8 mouse cellular contexts compared by ENCODE assay signal in genomic region chr19:3389089-3389488, GRCm38 (mm10). TPM values are rescaled to one million over a fixed set of nuclear protein-coding genes. Genes with fewer than 3 reads are reported as not detected.
DNase-seq lines count a peak whose midpoint lies in the region; ATAC-seq lines count a peak whose summit lies in the region.

No protein-coding gene starts in this region.

- peak; percentile 93 for DNase-seq in Muller cell, postnatal 12 days (ENCODE audit: inconsistent ontology term)
- peak; percentile 88 to 92 for DNase-seq in cerebellum, postnatal 14 days
- DNase-seq in frontal cortex, postnatal 14 days (ENCODE audit: low spot score in 2 of 2): peak; percentile 72 to 85
- peak; percentile 85 to 86 for DNase-seq in layer of hippocampus, postnatal 36 days
- peak; percentile 92 for DNase-seq in lung, postnatal 25 days (ENCODE audit: low spot score)
- peak; percentile 90 for DNase-seq in retina, postnatal 1 day
- peak; percentile 97 for DNase-seq in thymus, postnatal 4 days

- H3K27me3 ChIP-seq in hindbrain, embryonic 13.5 days: 0 out of 2 replicates have a peak, but pooled peaks cover 22% of the 10 kb centered on the region

- ATAC-seq in hindbrain, embryonic 13.5 days (ENCODE audit: low FRiP score): peak; percentile 92

- H3K4me2 ChIP-seq in hindbrain, embryonic 13.5 days: peak overlapping the region; percentile 78

- H3K27ac ChIP-seq in hindbrain, embryonic 13.5 days: peak overlapping the region; percentile 30; the same call in 1 of the 2 replicates

- H3K9me3 ChIP-seq in hindbrain, embryonic 13.5 days: 0 out of 2 replicates have a peak, but pooled peaks cover 3% of the 10 kb centered on the region

- H3K4me1 ChIP-seq in hindbrain, embryonic 13.5 days (replicated peaks): peaks cover 8% of the 10 kb centered on the region

- H3K9ac ChIP-seq in hindbrain, embryonic 13.5 days: peak overlapping the region; percentile 71

- H3K4me3 ChIP-seq in hindbrain, embryonic 13.5 days: peak overlapping the region; percentile 49

- H3K36me3 ChIP-seq in hindbrain, embryonic 13.5 days: 0 out of 2 replicates have a peak, but pooled peaks cover 3% of the 10 kb centered on the region

- WGBS in hindbrain, embryonic 13.5 days: 1% methylated on average over 31 of the region's 43 CpGs

RNA-seq across cellular contexts. Expression of gene Tesmin, which starts 0.4 kb away (rescaled TPM):
- 0.28 and 0.42 TPM in 2 replicates for polyA plus RNA-seq in hindbrain, embryonic 13.5 days (2015; fragmentation: Nextera tagmentation; extraction: Ambion mirVana)
- total RNA-seq in layer of hippocampus, postnatal 36 days (2021): under 1 TPM; 0.18 to 0.52 TPM

RNA-seq across cellular contexts. Expression of gene Gal, which starts 25.3 kb away (rescaled TPM):
- polyA plus RNA-seq in hindbrain, embryonic 13.5 days (2015; fragmentation: Nextera tagmentation; extraction: Ambion mirVana): 23.3 and 33.2 TPM in 2 replicates
- total RNA-seq in layer of hippocampus, postnatal 36 days (2021): 1 to 10 TPM; 1.0 to 1.1 TPM

Comparison
In these comparisons a context has a peak if more than half of its experiments do, and no peak if none do; other contexts are left out.
1. Peak in every context shown above with its lines: DNase-seq, ATAC-seq, H3K4me3 ChIP-seq and H3K27ac ChIP-seq.